Comparison of ENCODE assay signal across 22 mouse cellular contexts in genomic region chr19:25922806-25923205, GRCm38 (mm10).
"Had no signal": no experiment of that assay in that cellular context is flagged by ENCODE, and none has a peak within 500 bp of the region (broad histone marks: within the 10 kb centered on the region; RNA-seq: fewer than 3 reads in every experiment).

No protein-coding gene starts in this region.

- DNase-seq: gastrocnemius, adult 2 months; heart, adult 18-20 months; heart, postnatal 10 days; heart, postnatal 4 days; kidney, postnatal 4 days; liver; liver, embryonic 13.5 days had no signal

- H3K27ac ChIP-seq: heart, embryonic 10.5 days; hindbrain, embryonic 14.5 days; intestine, embryonic 15.5 days; kidney, postnatal 0 days; layer of hippocampus, adult 2 months; left cerebral cortex, adult 2 months; limb, embryonic 10.5 days; limb, embryonic 12.5 days; liver, embryonic 13.5 days; liver, embryonic 15.5 days had no signal

- H3K9me3 ChIP-seq: heart, embryonic 10.5 days; heart, embryonic 12.5 days; intestine, embryonic 15.5 days; limb, embryonic 10.5 days; limb, embryonic 12.5 days; liver, embryonic 13.5 days; liver, embryonic 15.5 days had no signal

- H3K9ac ChIP-seq: heart, embryonic 12.5 days; hindbrain, embryonic 14.5 days; intestine, embryonic 15.5 days; limb, embryonic 12.5 days; liver, embryonic 13.5 days; liver, embryonic 15.5 days had no signal

- H3K4me2 ChIP-seq: heart, embryonic 12.5 days; hindbrain, embryonic 14.5 days; intestine, embryonic 15.5 days; limb, embryonic 12.5 days; liver, embryonic 11.5 days; liver, embryonic 13.5 days; liver, embryonic 15.5 days had no signal

- H3K27me3 ChIP-seq: heart, embryonic 12.5 days; intestine, embryonic 15.5 days; limb, embryonic 12.5 days; liver, embryonic 13.5 days; liver, embryonic 15.5 days had no signal

- H3K36me3 ChIP-seq: heart, embryonic 10.5 days; heart, embryonic 12.5 days; intestine, embryonic 15.5 days; limb, embryonic 10.5 days; limb, embryonic 12.5 days; liver, embryonic 13.5 days; liver, embryonic 15.5 days had no signal

- H3K4me1 ChIP-seq: liver, embryonic 13.5 days; liver, embryonic 15.5 days had no signal

- ATAC-seq: forebrain, embryonic 16.5 days; hindbrain, embryonic 16.5 days; inflammation-experienced regulatory T-cells, adult 6 months; intestine, embryonic 15.5 days; intestine, postnatal 0 days had no signal

- H3K4me3 ChIP-seq: gastrocnemius, adult 2 months; heart, embryonic 10.5 days; heart, embryonic 12.5 days; intestine, embryonic 15.5 days; layer of hippocampus, adult 2 months; left cerebral cortex, adult 2 months; limb, embryonic 10.5 days; limb, embryonic 12.5 days; liver, embryonic 13.5 days; liver, embryonic 15.5 days had no signal
